Mouse (Mus musculus): ENCODE results near the gene Ak3.

- TF ChIP-seq FLI1 (IDR thresholded peaks at IDR 0.05; ENCODE audit: low read length) (no peak), GATA1 (IDR thresholded peaks at IDR 0.05; ENCODE audit: borderline replicate concordance, low read length) (no peak)
Measured at GRCm38 (mm10) chr19:29011355-29011990, 36.3 kb downstream of the Ak3 start.
